ENCODE assay signal across 12 mouse cellular contexts in genomic region chr4:86294828-86295251, GRCm38 (mm10).
DNase-seq lines count a peak whose midpoint lies in the region; ATAC-seq and TF ChIP-seq lines count a peak whose summit lies in the region.
"Had no signal": no experiment of that assay in that cellular context is flagged by ENCODE, and none has a peak within 500 bp of the region (broad histone marks: within the 10 kb centered on the region; RNA-seq: fewer than 3 reads in every experiment).

No protein-coding gene starts in this region.

- no peaks in the 10 kb centered on the region for H3K27me3 ChIP-seq in heart, embryonic 15.5 days
- H3K27me3 ChIP-seq in heart, adult 2 months (ENCODE audit: control insufficient read depth, insufficient read depth, low read length) = no peaks in the 10 kb centered on the region
- H3K27me3 ChIP-seq in lung, embryonic 15.5 days = no peaks in the 10 kb centered on the region
- no peaks in the 10 kb centered on the region for H3K27me3 ChIP-seq in embryonic facial prominence, embryonic 12.5 days
- no peaks in the 10 kb centered on the region for H3K27me3 ChIP-seq in limb, embryonic 15.5 days
- H3K27me3 ChIP-seq: hindbrain, embryonic 15.5 days; liver, embryonic 13.5 days had no signal

- H3K79me2 ChIP-seq in heart, adult 2 months (replicated peaks; ENCODE audit: control insufficient read depth, insufficient read depth, low read length) = no peaks in the 10 kb centered on the region

- H3K27ac ChIP-seq in heart, embryonic 15.5 days = 0 out of 2 replicates have a peak overlapping the region, but pooled peaks have one; percentile 16
- no peak overlapping the region for H3K27ac ChIP-seq in heart, adult 2 months
- H3K27ac ChIP-seq in lung, embryonic 15.5 days = peak overlapping the region; percentile 44
- peak overlapping the region; percentile 47 for H3K27ac ChIP-seq in embryonic facial prominence, embryonic 12.5 days
- H3K27ac ChIP-seq in limb, embryonic 15.5 days = peak overlapping the region; percentile 81
- H3K27ac ChIP-seq: hindbrain, embryonic 15.5 days; liver, embryonic 13.5 days had no signal

- H3K4me2 ChIP-seq in heart, embryonic 15.5 days = no peak overlapping the region
- no peak overlapping the region for H3K4me2 ChIP-seq in lung, embryonic 15.5 days
- no peak overlapping the region for H3K4me2 ChIP-seq in embryonic facial prominence, embryonic 12.5 days (replicated peaks)
- H3K4me2 ChIP-seq in limb, embryonic 15.5 days = no peak overlapping the region
- H3K4me2 ChIP-seq: hindbrain, embryonic 15.5 days; liver, embryonic 13.5 days had no signal

- H3K9me3 ChIP-seq in heart, embryonic 15.5 days (replicated peaks) = no peaks in the 10 kb centered on the region
- H3K9me3 ChIP-seq in lung, embryonic 15.5 days = no peaks in the 10 kb centered on the region
- H3K9me3 ChIP-seq in embryonic facial prominence, embryonic 12.5 days = no peaks in the 10 kb centered on the region
- no peaks in the 10 kb centered on the region for H3K9me3 ChIP-seq in limb, embryonic 15.5 days
- H3K9me3 ChIP-seq: hindbrain, embryonic 15.5 days; liver, embryonic 13.5 days had no signal

- ATAC-seq in heart, embryonic 15.5 days (replicated peaks; ENCODE audit: insufficient number of reproducible peaks, insufficient read depth, low FRiP score, low read depth) = no peak
- peak; percentile 87 for ATAC-seq in lung, embryonic 15.5 days (ENCODE audit: borderline replicate concordance, extremely low read depth, low FRiP score, low TSS enrichment)
- peak; percentile 61; the same call in 1 of the 2 replicates for ATAC-seq in embryonic facial prominence, embryonic 12.5 days (ENCODE audit: insufficient number of reproducible peaks, insufficient read depth, low FRiP score, low TSS enrichment)
- ATAC-seq in limb, embryonic 15.5 days (ENCODE audit: insufficient number of reproducible peaks, low FRiP score, low TSS enrichment, low read depth) = 0 out of 2 replicates have a peak, but pooled peaks have one; percentile 48
- ATAC-seq: midbrain, embryonic 16.5 days had no signal

- TF ChIP-seq POLR2A in heart, adult 2 months (IDR thresholded peaks at IDR 0.05; ENCODE audit: insufficient read depth, low read depth, low read length) = no peak

- no peak overlapping the region for H3K4me3 ChIP-seq in heart, embryonic 15.5 days
- no peak overlapping the region for H3K4me3 ChIP-seq in heart, adult 2 months
- no peak overlapping the region for H3K4me3 ChIP-seq in lung, embryonic 15.5 days
- no peak overlapping the region for H3K4me3 ChIP-seq in embryonic facial prominence, embryonic 12.5 days
- no peak overlapping the region for H3K4me3 ChIP-seq in limb, embryonic 15.5 days
- H3K4me3 ChIP-seq: hindbrain, embryonic 15.5 days; liver, embryonic 13.5 days had no signal

- intact Hi-C loops in heart, adult 2 months (cut with DNase I) = no loop called here

- H3K9ac ChIP-seq in heart, embryonic 15.5 days = no peak overlapping the region
- no peak overlapping the region for H3K9ac ChIP-seq in heart, adult 2 months (ENCODE audit: low read depth, low read length)
- H3K9ac ChIP-seq in lung, embryonic 15.5 days = no peak overlapping the region
- no peak overlapping the region for H3K9ac ChIP-seq in embryonic facial prominence, embryonic 12.5 days
- no peak overlapping the region for H3K9ac ChIP-seq in limb, embryonic 15.5 days
- H3K9ac ChIP-seq: hindbrain, embryonic 15.5 days; liver, embryonic 13.5 days had no signal

- H3K36me3 ChIP-seq in heart, embryonic 15.5 days = no peaks in the 10 kb centered on the region
- no peaks in the 10 kb centered on the region for H3K36me3 ChIP-seq in heart, adult 2 months (ENCODE audit: control insufficient read depth, insufficient read depth, low read length)
- H3K36me3 ChIP-seq in lung, embryonic 15.5 days = no peaks in the 10 kb centered on the region
- no peaks in the 10 kb centered on the region for H3K36me3 ChIP-seq in embryonic facial prominence, embryonic 12.5 days
- H3K36me3 ChIP-seq in limb, embryonic 15.5 days = no peaks in the 10 kb centered on the region
- H3K36me3 ChIP-seq: hindbrain, embryonic 15.5 days; liver, embryonic 13.5 days had no signal

- TF ChIP-seq EP300 in heart, adult 2 months (IDR thresholded peaks at IDR 0.05; ENCODE audit: insufficient read depth, low read depth, low read length) = no peak

- H3K4me1 ChIP-seq in heart, embryonic 15.5 days (replicated peaks) = peaks cover 10% of the 10 kb centered on the region
- no peaks in the 10 kb centered on the region for H3K4me1 ChIP-seq in heart, adult 2 months (ENCODE audit: control insufficient read depth, insufficient read depth, low read length)
- peaks cover 4% of the 10 kb centered on the region; the same call in 1 of the 2 replicates for H3K4me1 ChIP-seq in lung, embryonic 15.5 days
- H3K4me1 ChIP-seq in embryonic facial prominence, embryonic 12.5 days = peaks cover 16% of the 10 kb centered on the region; the same call in 1 of the 2 replicates
- peaks cover 10% of the 10 kb centered on the region for H3K4me1 ChIP-seq in limb, embryonic 15.5 days
- H3K4me1 ChIP-seq: hindbrain, embryonic 15.5 days; liver, embryonic 13.5 days had no signal

- 30% methylated on average over 2 of the region's 2 CpGs for WGBS in heart, embryonic 15.5 days
- 45% methylated on average over 2 of the region's 2 CpGs for WGBS in heart, adult 2 months
- 36% methylated on average over 2 of the region's 2 CpGs for WGBS in lung, embryonic 15.5 days
- 25% methylated on average over 2 of the region's 2 CpGs for WGBS in embryonic facial prominence, embryonic 12.5 days
- WGBS in limb, embryonic 15.5 days = 18% methylated on average over 2 of the region's 2 CpGs

- TF ChIP-seq CTCF in heart, adult 2 months (IDR thresholded peaks at IDR 0.05) = no peak

- no peak for DNase-seq in heart, adult 2 months
- DNase-seq in lung, postnatal 36 days = no peak
- DNase-seq in cerebellum, adult 11-12 months = no peak
- no peak for DNase-seq in neural tube, embryonic 10.5 days (ENCODE audit: extremely low spot score, low spot score)
- DNase-seq: cerebellum, postnatal 14 days; liver, embryonic 13.5 days had no signal
